Mouse (Mus musculus) hindbrain, embryonic 15.5 days (tissue): ENCODE measurements around the gene 4930404H24Rik. TPM values are rescaled to one million over a fixed set of nuclear protein-coding genes. Genes with fewer than 3 reads are reported as not detected.

Experiments used
- ATAC-seq: fragments of 200-750 bp; cut with Nextera tagmentation; 2 replicates; pipeline ENCODE4 v1.8.0; 2017; ENCODE audit warnings: low read depth, moderate number of reproducible peaks, moderate TSS enrichment; ENCODE audit not compliant: low FRiP score
- H3K27ac ChIP-seq: fragments of 300-500 bp; sonication (generic); replicated peaks from 2 replicates; pipeline ENCODE4 v1.5.1; 2015; ENCODE audit warnings: mild to moderate bottlenecking, inconsistent platforms
- H3K27me3 ChIP-seq: fragments of 300-500 bp; sonication (generic); 2 replicates; pipeline ENCODE4 v1.6.1; 2015; ENCODE audit warnings: control low read depth, inconsistent platforms
- H3K36me3 ChIP-seq: fragments of 300-500 bp; sonication (generic); 2 replicates; pipeline ENCODE4 v1.6.1; 2015; ENCODE audit warnings: control low read depth, inconsistent platforms
- H3K4me1 ChIP-seq: fragments of 300-500 bp; sonication (generic); replicated peaks from 2 replicates; pipeline ENCODE4 v1.6.1; 2015; ENCODE audit warnings: control low read depth, inconsistent platforms
- H3K4me2 ChIP-seq: fragments of 300-500 bp; sonication (generic); 2 replicates; pipeline ENCODE4 v1.6.1; 2015; ENCODE audit warnings: moderate library complexity, mild to moderate bottlenecking, inconsistent platforms
- H3K4me3 ChIP-seq: fragments of 300-500 bp; sonication (generic); 2 replicates; pipeline ENCODE4 v1.5.1; 2015; ENCODE audit warnings: mild to moderate bottlenecking, inconsistent platforms
- H3K9ac ChIP-seq: fragments of 300-500 bp; sonication (generic); 2 replicates; pipeline ENCODE4 v1.6.1; 2015; ENCODE audit warnings: inconsistent platforms
- H3K9me3 ChIP-seq: fragments of 300-500 bp; sonication (generic); 2 replicates; pipeline ENCODE4 v1.6.1; 2016; ENCODE audit warnings: control low read depth, inconsistent platforms
- WGBS: fragments of 180-500 bp; shearing (Covaris S2); methylation state at CpG from one replicate; pipeline ENCODE4 v1.1.7; 2015; 5-methylcytosine and 5-hydroxymethylcytosine counted together
- polyA plus RNA-seq: library from polyadenylated mRNA; unstranded; fragments of >200 nt; fragmentation: Nextera tagmentation; extraction: Ambion mirVana; gene quantifications from 2 replicates; pipeline ENCODE4 v1.2.1, GENCODE M21; 2015

Gene 4930404H24Rik
- polyA plus RNA-seq, 1 experiment from 2014 or later, result not detected

DNA sequence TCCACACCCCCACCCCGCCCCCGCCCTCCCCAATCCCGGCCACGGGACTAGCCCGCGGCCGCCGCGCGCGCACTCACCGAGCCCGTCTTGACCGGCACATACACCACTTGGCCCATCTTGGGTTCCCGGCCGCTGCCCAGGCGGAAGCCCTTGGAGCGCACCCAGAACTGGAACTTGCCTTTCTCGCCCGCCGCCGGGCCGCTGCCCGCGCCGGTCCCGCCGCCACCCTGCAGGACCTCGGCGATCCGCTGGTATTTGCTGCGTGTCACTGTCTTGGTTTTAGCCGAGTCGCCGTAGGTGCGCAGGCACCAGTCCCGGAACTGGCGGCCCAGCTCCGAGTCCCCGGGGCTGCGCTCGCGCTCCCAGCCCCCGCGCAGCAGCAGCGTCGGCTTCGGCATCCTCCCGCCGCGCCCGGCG is 36.8 kb downstream of the 4930404H24Rik start:
- Histone ChIP-seq H3K9me3 (no peaks in the 10 kb centered on the region), H3K4me3 (peak overlapping the region; percentile 98), H3K9ac (peak overlapping the region; percentile 86), H3K27me3 (no peaks in the 10 kb centered on the region), H3K4me2 (peak overlapping the region; percentile 93), H3K4me1 (peaks cover 40% of the 10 kb centered on the region), H3K27ac (peak overlapping the region; percentile 89), H3K36me3 (no peaks in the 10 kb centered on the region)
- under 1% methylated on average over 47 of the region's 53 CpGs for whole genome bisulfite sequencing
- peak; percentile 19 for ATAC-seq

- Histone ChIP-seq H3K36me3 (no peaks in the 10 kb centered on the region), H3K9ac (peak within 1 kb of the TSS; percentile 86), H3K4me1 (peaks cover 38% of the 10 kb centered on the region), H3K27ac (peak within 1 kb of the TSS; percentile 89), H3K9me3 (no peaks in the 10 kb centered on the region), H3K27me3 (no peaks in the 10 kb centered on the region), H3K4me2 (peak within 1 kb of the TSS; percentile 93), H3K4me3 (peak within 1 kb of the TSS; percentile 98)
- peak; percentile 32 for ATAC-seq
- WGBS, result under 1% methylated on average over 40 of the region's 86 CpGs
These were observed 37.6 kb downstream of the 4930404H24Rik start, which contains the start of gene Nol4l for GRCm38 (mm10) chr2:153529931-153530766. Gene Nol4l, minus strand, starts transcription at chr2:153529971.

DNA sequence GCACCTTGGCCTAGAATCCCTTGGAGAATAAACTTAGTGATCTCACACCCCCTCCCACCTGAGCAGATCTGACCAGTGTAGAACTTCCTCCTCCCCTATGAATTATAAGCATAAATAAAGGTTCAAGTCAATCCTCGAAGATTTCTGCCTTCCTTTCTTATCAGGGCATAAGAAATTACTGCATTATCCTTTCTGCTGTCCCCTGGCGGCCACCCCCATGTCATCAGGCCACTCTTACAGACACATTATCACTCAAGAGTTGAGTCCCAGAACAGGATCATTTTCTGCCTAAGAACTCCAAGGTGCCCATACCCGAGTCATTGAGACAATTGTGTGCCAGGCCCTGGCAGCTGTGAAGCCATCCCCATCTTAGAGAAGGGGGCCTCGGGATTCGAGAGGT is 38.4 kb downstream of the 4930404H24Rik start:
- Histone ChIP-seq H3K36me3 (no peaks in the 10 kb centered on the region), H3K9me3 (no peaks in the 10 kb centered on the region), H3K9ac (no peak overlapping the region), H3K27ac (no peak overlapping the region), H3K4me1 (peaks cover 30% of the 10 kb centered on the region), H3K4me3 (peak overlapping the region; percentile 98; the same call in 1 of the 2 replicates), H3K27me3 (no peaks in the 10 kb centered on the region), H3K4me2 (peak overlapping the region; percentile 93; the same call in 1 of the 2 replicates)
- WGBS, result 60% methylated on average over 5 of the region's 5 CpGs
- no peak for ATAC-seq

- ATAC-seq, result no peak
- no peaks in the 10 kb centered on the region for H3K9me3 ChIP-seq
- no peak overlapping the region for H3K27ac ChIP-seq
- no peaks in the 10 kb centered on the region for H3K36me3 ChIP-seq
- no peaks in the 10 kb centered on the region for H3K27me3 ChIP-seq
- peaks cover 7% of the 10 kb centered on the region for H3K4me1 ChIP-seq
- H3K9ac ChIP-seq, result no peak overlapping the region
- 76% methylated on average over 1 of the region's 1 CpGs for WGBS
- H3K4me2 ChIP-seq, result no peak overlapping the region
- H3K4me3 ChIP-seq, result no peak overlapping the region
These were observed 41.4 kb downstream of the 4930404H24Rik start for GRCm38 (mm10) chr2:153533981-153534380.

DNA sequence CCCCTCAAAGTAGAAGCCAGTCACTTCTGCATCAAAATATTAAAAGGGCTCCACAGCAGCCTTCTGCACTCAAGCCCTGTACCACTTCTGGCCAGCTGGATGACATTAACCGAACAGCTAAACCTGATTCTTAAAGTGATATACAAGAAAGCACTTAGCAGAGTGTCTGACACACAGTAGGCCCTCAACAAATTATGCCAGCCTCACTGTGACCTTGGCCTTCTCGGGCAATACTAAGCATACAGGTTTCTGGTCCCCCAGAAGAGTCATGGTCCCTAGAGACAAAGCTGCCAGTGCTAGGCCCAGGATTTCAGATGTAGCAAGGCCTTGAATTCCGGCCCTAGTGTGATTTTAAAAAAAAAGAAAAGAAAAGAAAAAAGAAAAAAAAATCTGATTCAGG is 46.3 kb downstream of the 4930404H24Rik start:
- Histone ChIP-seq H3K27ac (no peak overlapping the region), H3K4me3 (no peak overlapping the region), H3K4me2 (no peak overlapping the region), H3K9ac (no peak overlapping the region), H3K36me3 (no peaks in the 10 kb centered on the region), H3K27me3 (no peaks in the 10 kb centered on the region), H3K9me3 (no peaks in the 10 kb centered on the region), H3K4me1 (no peaks in the 10 kb centered on the region)
- no peak for ATAC-seq
- 88% methylated on average over 3 of the region's 3 CpGs for WGBS

- ATAC-seq, result no peak
- H3K4me2 ChIP-seq, result no peak overlapping the region
- no peaks in the 10 kb centered on the region for H3K27me3 ChIP-seq
- H3K4me3 ChIP-seq, result no peak overlapping the region
- H3K27ac ChIP-seq, result no peak overlapping the region
- peaks cover 11% of the 10 kb centered on the region for H3K4me1 ChIP-seq
- no peaks in the 10 kb centered on the region for H3K9me3 ChIP-seq
- H3K36me3 ChIP-seq, result no peaks in the 10 kb centered on the region
- no peak overlapping the region for H3K9ac ChIP-seq
- WGBS, result 82% methylated on average over 8 of the region's 8 CpGs
These were observed 50.5 kb downstream of the 4930404H24Rik start for GRCm38 (mm10) chr2:153542936-153543668.

Other genes with a start within 250 kb of the 4930404H24Rik start
- 22.8 and 23.1 TPM in 2 replicates for gene Kif3b, start 201.4 kb upstream of the 4930404H24Rik start, polyA plus RNA-seq
- 13.8 and 14.1 TPM in 2 replicates for gene Asxl1, start 147.0 kb upstream of the 4930404H24Rik start, polyA plus RNA-seq
- gene Nol4l, start 37.2 kb downstream of the 4930404H24Rik start, polyA plus RNA-seq, result 42.6 and 45.4 TPM in 2 replicates
- 89.0 and 89.9 TPM in 2 replicates for gene Commd7, start 140.0 kb downstream of the 4930404H24Rik start, polyA plus RNA-seq
- gene Dnmt3b, start 156.7 kb downstream of the 4930404H24Rik start, polyA plus RNA-seq, result 3.2 and 3.5 TPM in 2 replicates
- gene Dnmt3c, start 203.9 kb downstream of the 4930404H24Rik start, polyA plus RNA-seq, result 0.16 TPM in 1 of 2 replicates, not detected in the other
- gene Mapre1, start 248.5 kb downstream of the 4930404H24Rik start, polyA plus RNA-seq, result 348 and 356 TPM in 2 replicates